Mouse (Mus musculus): ENCODE data around the gene Sergef.

DNA sequence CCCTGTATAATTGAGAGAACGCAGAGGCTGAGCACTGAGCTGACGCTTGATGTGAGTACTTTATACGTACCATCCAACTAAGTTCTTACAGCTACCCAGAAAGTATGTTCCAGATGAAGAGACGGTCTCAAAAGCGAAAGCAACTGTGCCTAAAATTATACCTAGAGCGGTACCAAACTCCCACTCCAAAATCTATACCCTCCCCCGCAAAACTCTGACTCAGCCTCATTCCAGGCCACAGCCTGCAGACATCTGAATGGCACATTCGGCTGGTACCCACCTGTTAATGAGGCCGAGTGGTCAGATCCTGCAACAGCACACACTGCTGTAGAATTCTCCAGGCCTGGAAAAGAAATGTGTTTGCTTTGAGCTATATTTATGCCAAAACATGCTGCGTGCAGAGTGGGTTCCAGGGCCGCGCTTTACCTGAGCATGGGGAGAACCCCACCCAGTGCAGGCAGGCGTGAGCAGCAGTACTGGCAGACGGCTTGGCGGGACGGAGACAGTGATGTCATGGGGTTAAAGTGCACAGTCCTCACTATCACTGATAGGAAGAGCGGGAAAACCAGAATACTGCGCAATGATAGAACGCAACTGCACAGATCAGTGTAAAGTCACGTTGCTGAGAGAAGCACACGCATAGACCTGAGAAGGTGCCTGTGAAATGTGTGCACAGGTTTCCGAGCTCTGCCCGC, 21.0 kb downstream of the Sergef start:
- no peak for TF ChIP-seq GATA1 (IDR thresholded peaks at IDR 0.05; ENCODE audit: low read length)
- TF ChIP-seq TAL1 (IDR thresholded peaks at IDR 0.05; ENCODE audit: low read length), result no peak

All from erythroblast, embryonic 14.5 days (primary cell).